Mouse (Mus musculus) cerebellum, adult (tissue): ENCODE results near the gene Lage3.
"Not testable (repeated sequence)": the region's sequence is repeated elsewhere in the genome, so short reads cannot be mapped to it uniquely, and the experiment has no call there.

ENCODE experiments used
- ATAC-seq: cut with Nextera tagmentation; 2 replicates; pipeline ENCODE4 v1.9.2; 2017; ENCODE audit warnings: mild to moderate bottlenecking, moderate library complexity, mixed read lengths; ENCODE audit not compliant: insufficient number of reproducible peaks, low FRiP score, low TSS enrichment

Lage3 gene

GRCm38 (mm10) chrX:74353467-74353770 lies at the start of gene Lage3:
Gene Lage3 (minus strand): TSS chrX:74353618.
- peak; percentile 83; the same call in 1 of the 2 replicates for ATAC-seq

GRCm38 (mm10) chrX:74400136-74400535 lies 46.7 kb upstream of the Lage3 start:
- ATAC-seq, result no peak

- peak; percentile 100 for ATAC-seq
These were observed 39.4 kb upstream of the Lage3 start, which contains the start of the genes Fam3a and Ikbkg for GRCm38 (mm10) chrX:74392535-74393443. Gene Fam3a (minus strand): TSS chrX:74393272. Gene Ikbkg (plus strand): TSS chrX:74393290.

- no peak for ATAC-seq
These were observed 34.7 kb upstream of the Lage3 start for GRCm38 (mm10) chrX:74388153-74388552.

- no peak for ATAC-seq
These were observed 31.0 kb upstream of the Lage3 start for GRCm38 (mm10) chrX:74384451-74384850.

GRCm38 (mm10) chrX:74372888-74373549 lies 19.6 kb upstream of the Lage3 start, which contains the start of the genes Ubl4a and Slc10a3:
Gene Ubl4a (minus strand): TSS chrX:74373218.
Gene Slc10a3 (minus strand): TSS chrX:74373349.
- peak; percentile 79 for ATAC-seq

GRCm38 (mm10) chrX:74368209-74368909 lies 14.9 kb upstream of the Lage3 start:
- ATAC-seq, result peak; percentile 59

GRCm38 (mm10) chrX:74367512-74367911 lies 14.1 kb upstream of the Lage3 start:
- ATAC-seq, result no peak

GRCm38 (mm10) chrX:74359171-74359570 lies 5.8 kb upstream of the Lage3 start:
- ATAC-seq, result no peak

GRCm38 (mm10) chrX:74357069-74357468 lies 3.7 kb upstream of the Lage3 start:
- not testable (repeated sequence) for ATAC-seq

- no peak for ATAC-seq
These were observed 562 bp downstream of the Lage3 start for GRCm38 (mm10) chrX:74352645-74353466.

GRCm38 (mm10) chrX:74330166-74330930 lies 23.1 kb downstream of the Lage3 start:
- 0 out of 2 replicates have a peak, but pooled peaks have one; percentile 31 for ATAC-seq

GRCm38 (mm10) chrX:74329215-74329671 lies 24.2 kb downstream of the Lage3 start:
- no peak for ATAC-seq

GRCm38 (mm10) chrX:74328725-74329161 lies 24.7 kb downstream of the Lage3 start, which contains the start of gene Plxna3:
Gene Plxna3 (plus strand): TSS chrX:74329066.
- ATAC-seq, result peak; percentile 80

- ATAC-seq, result peak; percentile 88; the same call in 1 of the 2 replicates
These were observed 40.6 kb downstream of the Lage3 start, which contains the start of gene Fam50a for GRCm38 (mm10) chrX:74312540-74313464. Gene Fam50a (plus strand): TSS chrX:74313033.

- peak; percentile 64 for ATAC-seq
These were observed 48.3 kb downstream of the Lage3 start, which contains the start of gene Gdi1 for GRCm38 (mm10) chrX:74304867-74305700. Gene Gdi1 (plus strand): TSS chrX:74304998.
